Mouse (Mus musculus) kidney, embryonic 15.5 days (tissue): Measurements from ENCODE around the gene Srrd. TPM values are rescaled to one million over a fixed set of nuclear protein-coding genes. Genes with fewer than 3 reads are reported as not detected.

Experiments used
- ATAC-seq: fragments of 200-750 bp; cut with Nextera tagmentation; replicated peaks from 2 replicates; pipeline ENCODE4 v1.8.0; 2017; ENCODE audit warnings: moderate TSS enrichment; ENCODE audit not compliant: low FRiP score
- H3K27ac ChIP-seq: fragments of 300-500 bp; sonication (generic); 2 replicates; pipeline ENCODE4 v1.5.1; 2015; ENCODE audit warnings: mild to moderate bottlenecking, inconsistent platforms
- H3K27me3 ChIP-seq: fragments of 300-500 bp; sonication (generic); 2 replicates; pipeline ENCODE4 v1.6.1; 2015; ENCODE audit warnings: inconsistent platforms
- H3K36me3 ChIP-seq: fragments of 300-500 bp; sonication (generic); 2 replicates; pipeline ENCODE4 v1.6.1; 2015; ENCODE audit warnings: inconsistent platforms
- H3K4me1 ChIP-seq: fragments of 300-500 bp; sonication (generic); 2 replicates; pipeline ENCODE4 v1.6.1; 2015; ENCODE audit warnings: inconsistent platforms
- H3K4me2 ChIP-seq: fragments of 300-500 bp; sonication (generic); 2 replicates; pipeline ENCODE4 v1.6.1; 2015; ENCODE audit warnings: moderate library complexity, mild to moderate bottlenecking, inconsistent platforms
- H3K4me3 ChIP-seq: fragments of 300-500 bp; sonication (generic); replicated peaks from 2 replicates; pipeline ENCODE4 v1.5.1; 2015; ENCODE audit warnings: mild to moderate bottlenecking, inconsistent platforms
- H3K9ac ChIP-seq: fragments of 300-500 bp; sonication (generic); 2 replicates; pipeline ENCODE4 v1.6.1; 2015; ENCODE audit warnings: mild to moderate bottlenecking, inconsistent platforms
- H3K9me3 ChIP-seq: fragments of 300-500 bp; sonication (generic); replicated peaks from 2 replicates; pipeline ENCODE4 v1.6.1; 2016; ENCODE audit warnings: inconsistent platforms
- WGBS: fragments of 180-500 bp; shearing (Covaris S2); methylation state at CpG from one replicate; pipeline ENCODE4 v1.1.7; 2015; ENCODE audit warnings: mixed read lengths; 5-methylcytosine and 5-hydroxymethylcytosine counted together
- polyA plus RNA-seq: library from polyadenylated mRNA; unstranded; fragments of >200 nt; fragmentation: Nextera tagmentation; extraction: Ambion mirVana; gene quantifications from 2 replicates; pipeline ENCODE4 v1.2.1, GENCODE M21; 2015

Gene Srrd
- polyA plus RNA-seq, 1 experiment from 2014 or later: 44.8 TPM

DNA sequence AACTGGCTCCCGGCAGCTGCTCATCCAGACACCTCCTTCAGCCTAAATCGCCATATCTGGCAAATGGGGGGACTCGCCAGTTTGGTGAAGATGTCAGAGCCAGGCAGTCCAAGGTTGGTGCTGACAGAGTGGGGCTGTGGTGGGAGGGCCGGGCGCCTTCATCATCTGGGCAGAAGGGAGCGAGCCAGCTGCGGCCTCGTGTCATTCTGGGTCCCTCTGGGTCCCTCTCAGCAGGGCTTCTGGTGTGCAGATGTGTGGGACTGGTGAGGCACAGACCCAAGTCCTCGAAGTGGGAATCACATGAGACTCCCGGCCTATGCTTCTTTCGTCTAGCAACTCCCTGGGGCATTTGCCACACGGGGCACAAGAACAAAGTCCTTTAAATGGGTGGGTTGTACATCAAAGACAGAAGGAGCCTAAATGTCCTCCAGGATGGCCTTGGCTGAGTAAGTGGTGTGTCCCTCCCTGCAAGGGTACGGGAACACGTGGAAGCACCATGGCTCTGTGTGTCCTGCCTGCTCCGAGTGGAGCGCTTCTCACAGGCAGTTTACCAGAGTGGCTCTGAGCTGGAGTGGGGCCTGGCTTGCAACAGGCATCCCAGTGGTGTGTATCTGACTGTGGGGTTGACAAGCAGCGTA lies 50.4 kb downstream of the Srrd start:
- Histone ChIP-seq H3K4me2 (no peak overlapping the region), H3K27ac (no peak overlapping the region), H3K27me3 (no peaks in the 10 kb centered on the region), H3K9me3 (no peaks in the 10 kb centered on the region), H3K36me3 (no peaks in the 10 kb centered on the region), H3K9ac (no peak overlapping the region), H3K4me3 (no peak overlapping the region), H3K4me1 (peaks cover 93% of the 10 kb centered on the region)
- WGBS: 77% methylated on average over 17 of the region's 17 CpGs
- ATAC-seq: no peak

DNA sequence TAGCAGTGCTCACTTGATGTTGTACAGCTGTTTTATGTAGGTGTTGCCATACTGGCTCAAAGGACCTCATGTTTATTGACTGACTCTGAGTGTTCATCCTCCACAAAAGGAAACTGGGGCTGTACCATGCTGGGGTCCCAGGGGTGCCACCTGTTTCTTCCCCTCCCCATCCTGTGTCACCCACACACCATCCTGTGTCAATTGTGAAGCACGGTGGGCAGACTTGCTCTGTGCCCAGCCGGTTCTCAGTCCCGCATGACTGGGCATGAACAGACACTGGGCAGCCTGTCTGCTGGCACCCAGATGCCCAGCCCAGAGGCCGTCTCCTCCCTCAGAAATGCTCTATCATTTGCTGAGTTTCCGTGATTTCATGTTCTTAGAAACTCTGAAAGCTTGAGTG lies 51.0 kb downstream of the Srrd start:
- no peaks in the 10 kb centered on the region for H3K9me3 ChIP-seq
- no peak overlapping the region for H3K9ac ChIP-seq
- no peak for ATAC-seq
- H3K4me2 ChIP-seq: no peak overlapping the region
- no peaks in the 10 kb centered on the region for H3K36me3 ChIP-seq
- H3K27ac ChIP-seq: no peak overlapping the region
- H3K4me1 ChIP-seq: peaks cover 95% of the 10 kb centered on the region
- H3K27me3 ChIP-seq: no peaks in the 10 kb centered on the region
- 69% methylated on average over 5 of the region's 5 CpGs for WGBS
- no peak overlapping the region for H3K4me3 ChIP-seq

- H3K9me3 ChIP-seq: no peaks in the 10 kb centered on the region
- 0 out of 2 replicates have a peak, but pooled peaks cover 3% of the 10 kb centered on the region for H3K36me3 ChIP-seq
- no peaks in the 10 kb centered on the region for H3K27me3 ChIP-seq
- ATAC-seq: no peak
- H3K27ac ChIP-seq: no peak overlapping the region; the same call in 1 of the 2 replicates
- peaks cover 93% of the 10 kb centered on the region for H3K4me1 ChIP-seq
- H3K9ac ChIP-seq: no peak overlapping the region
- H3K4me3 ChIP-seq: no peak overlapping the region
- WGBS: 77% methylated on average over 8 of the region's 8 CpGs
- no peak overlapping the region for H3K4me2 ChIP-seq
These were observed 52.3 kb downstream of the Srrd start for GRCm38 (mm10) chr5:112290536-112290880.

- peaks cover 90% of the 10 kb centered on the region for H3K4me1 ChIP-seq
- 0 out of 2 replicates have a peak, but pooled peaks cover 3% of the 10 kb centered on the region for H3K36me3 ChIP-seq
- no peaks in the 10 kb centered on the region for H3K27me3 ChIP-seq
- H3K9ac ChIP-seq: no peak overlapping the region
- H3K4me2 ChIP-seq: no peak overlapping the region
- no peak overlapping the region for H3K4me3 ChIP-seq
- WGBS: 59% methylated on average over 16 of the region's 16 CpGs
- no peak for ATAC-seq
- H3K9me3 ChIP-seq: no peaks in the 10 kb centered on the region
- H3K27ac ChIP-seq: no peak overlapping the region; the same call in 1 of the 2 replicates
These were observed 52.9 kb downstream of the Srrd start for GRCm38 (mm10) chr5:112289819-112290535.

DNA sequence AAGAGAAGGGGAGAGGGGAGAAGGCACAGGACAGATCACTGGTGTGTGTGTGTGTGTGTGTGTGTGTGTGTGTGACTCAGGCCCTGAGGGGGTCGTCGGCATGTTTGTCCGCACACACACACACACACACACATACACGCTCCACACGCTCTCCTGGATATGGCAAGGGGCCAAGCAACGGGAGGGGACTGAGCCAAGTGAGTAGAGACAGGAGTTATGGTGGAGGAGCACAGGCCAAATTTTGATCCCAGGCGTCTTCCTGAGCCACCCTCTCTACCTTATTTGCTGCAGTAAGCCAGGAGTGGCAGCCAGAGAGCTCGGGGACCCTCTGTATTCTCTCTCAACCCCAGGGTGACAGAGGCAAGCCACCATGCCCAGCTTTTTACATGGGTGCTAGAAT lies 53.6 kb downstream of the Srrd start:
- peaks cover 88% of the 10 kb centered on the region for H3K4me1 ChIP-seq
- H3K4me2 ChIP-seq: peak overlapping the region; percentile 3; the same call in 1 of the 2 replicates
- no peaks in the 10 kb centered on the region for H3K9me3 ChIP-seq
- no peaks in the 10 kb centered on the region for H3K27me3 ChIP-seq
- H3K27ac ChIP-seq: no peak overlapping the region
- H3K9ac ChIP-seq: no peak overlapping the region
- ATAC-seq: no peak
- 21% methylated on average over 8 of the region's 8 CpGs for WGBS
- H3K4me3 ChIP-seq: no peak overlapping the region
- H3K36me3 ChIP-seq: 0 out of 2 replicates have a peak, but pooled peaks cover 3% of the 10 kb centered on the region

DNA sequence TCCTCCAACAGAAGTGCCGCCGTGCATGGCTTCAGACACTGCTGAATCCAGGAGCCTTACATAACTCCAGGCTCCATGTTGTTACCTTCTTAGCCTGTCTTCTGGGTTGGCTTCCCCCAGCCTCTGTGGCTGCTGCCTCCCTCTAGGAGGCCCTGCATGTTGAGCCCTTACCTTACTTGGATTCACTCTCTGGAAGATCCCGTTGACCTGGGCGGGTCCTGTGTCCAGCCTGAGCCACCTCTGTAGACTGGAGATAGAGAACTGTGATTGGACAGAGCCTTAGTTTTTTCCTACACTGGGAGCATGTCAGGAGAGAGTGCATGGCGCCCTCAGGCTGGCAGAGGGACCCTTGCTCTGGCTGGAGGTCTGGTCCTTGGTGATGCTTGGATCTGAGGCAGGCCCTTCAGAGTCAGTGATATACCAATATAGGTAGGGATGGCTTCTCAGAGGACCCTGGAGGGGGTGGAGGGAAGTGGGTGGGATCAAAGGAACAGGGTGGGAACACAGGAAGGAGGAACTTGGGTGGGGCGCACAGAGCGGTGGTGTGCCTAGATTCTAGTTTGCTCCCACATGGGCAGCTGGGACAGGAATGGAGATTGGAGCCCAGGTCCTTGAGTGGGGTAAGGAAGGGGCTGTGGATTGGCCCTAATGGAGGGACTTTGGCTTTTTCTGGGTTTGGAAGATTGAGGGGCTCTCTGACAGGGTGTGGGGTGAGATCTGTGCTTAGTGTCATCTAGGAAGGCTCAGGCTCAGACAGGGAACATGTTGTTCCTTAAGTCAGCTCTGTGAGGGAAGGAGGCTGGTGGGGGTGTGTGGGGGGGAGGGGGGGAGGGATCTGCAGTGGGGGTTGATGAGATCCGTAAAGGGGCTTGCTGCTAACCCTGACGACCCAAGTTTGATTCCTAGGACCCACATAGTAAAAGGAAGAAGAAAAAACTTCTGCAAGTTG lies 54.4 kb downstream of the Srrd start:
- Histone ChIP-seq H3K9me3 (no peaks in the 10 kb centered on the region), H3K9ac (no peak overlapping the region), H3K4me2 (peak overlapping the region; percentile 19), H3K4me1 (peaks cover 87% of the 10 kb centered on the region), H3K27ac (no peak overlapping the region), H3K27me3 (no peaks in the 10 kb centered on the region), H3K4me3 (no peak overlapping the region), H3K36me3 (0 out of 2 replicates have a peak, but pooled peaks cover 3% of the 10 kb centered on the region)
- ATAC-seq: 0 out of 2 replicates have a peak, but pooled peaks have one; percentile 16
- WGBS: 71% methylated on average over 9 of the region's 9 CpGs

DNA sequence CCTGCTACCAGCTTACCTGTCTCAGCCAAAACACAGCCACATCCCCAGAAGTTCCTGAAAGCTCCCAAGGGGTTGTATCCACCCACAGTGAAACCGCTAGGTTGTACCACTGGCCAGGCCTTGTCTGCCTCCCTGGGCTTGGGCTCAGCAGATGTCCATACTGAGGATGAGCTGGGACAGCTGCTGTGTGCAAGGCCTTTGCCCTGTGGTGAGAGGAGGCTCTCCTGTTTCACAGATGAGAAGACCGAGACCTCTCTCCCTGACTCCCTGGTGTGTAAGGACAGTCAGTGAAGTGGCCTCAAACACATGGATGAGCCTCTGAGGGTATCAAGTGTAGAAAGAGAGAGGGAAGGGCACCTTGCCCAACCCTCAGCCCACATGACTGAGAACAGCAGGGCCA lies 55.2 kb downstream of the Srrd start:
- peak overlapping the region; percentile 34 for H3K27ac ChIP-seq
- no peaks in the 10 kb centered on the region for H3K9me3 ChIP-seq
- H3K36me3 ChIP-seq: 0 out of 2 replicates have a peak, but pooled peaks cover 3% of the 10 kb centered on the region
- no peak for ATAC-seq
- WGBS: 67% methylated on average over 2 of the region's 2 CpGs
- H3K27me3 ChIP-seq: no peaks in the 10 kb centered on the region
- H3K9ac ChIP-seq: no peak overlapping the region
- H3K4me2 ChIP-seq: no peak overlapping the region
- no peak overlapping the region for H3K4me3 ChIP-seq
- peaks cover 89% of the 10 kb centered on the region for H3K4me1 ChIP-seq

Other genes starting within 250 kb of the Srrd start
- gene Cryba4, start 90.5 kb downstream of the Srrd start, polyA plus RNA-seq: 0.99 and 1.1 TPM in 2 replicates
- gene Crybb1, start 87.2 kb downstream of the Srrd start, polyA plus RNA-seq: 2.1 and 2.4 TPM in 2 replicates
- gene Tpst2, start 66.3 kb downstream of the Srrd start, polyA plus RNA-seq: 53.4 and 60.0 TPM in 2 replicates
- 30.5 and 33.8 TPM in 2 replicates for gene Tfip11, start 16.7 kb downstream of the Srrd start, polyA plus RNA-seq
- 33.4 and 39.1 TPM in 2 replicates for gene Hps4, start within 50 bp of the Srrd start, polyA plus RNA-seq
- gene Gm6583, start 13.0 kb upstream of the Srrd start, polyA plus RNA-seq: 0.19 and 0.26 TPM in 2 replicates
- 6.9 and 8.1 TPM in 2 replicates for gene Asphd2, start 51.8 kb upstream of the Srrd start, polyA plus RNA-seq
- gene Gm6588, start 106.4 kb upstream of the Srrd start, polyA plus RNA-seq: not detected in 2 replicates
- gene Sez6l, start 234.1 kb upstream of the Srrd start, polyA plus RNA-seq: 0.41 and 0.82 TPM in 2 replicates